Mouse (Mus musculus) thymus, adult 2 months (tissue): ENCODE results near the gene Tex48.

Experiments
- CTCF ChIP-seq: fragments of 200-500 bp; IDR thresholded peaks from 2 replicates; pipeline ENCODE4 v1.5.1; 2012; ENCODE audit warnings: mild to moderate bottlenecking, control low read depth, low read length, moderate library complexity, borderline replicate concordance; ENCODE audit not compliant: control insufficient read depth, poor library complexity, insufficient read depth; ENCODE audit errors: extremely low read depth
- POLR2A ChIP-seq: fragments of 200-500 bp; IDR thresholded peaks from 2 replicates; pipeline ENCODE4 v1.6.1; 2012; ENCODE audit warnings: mild to moderate bottlenecking, low read length, control low read depth, moderate library complexity; ENCODE audit not compliant: control insufficient read depth, poor library complexity, insufficient read depth; ENCODE audit errors: extremely low read depth

DNA sequence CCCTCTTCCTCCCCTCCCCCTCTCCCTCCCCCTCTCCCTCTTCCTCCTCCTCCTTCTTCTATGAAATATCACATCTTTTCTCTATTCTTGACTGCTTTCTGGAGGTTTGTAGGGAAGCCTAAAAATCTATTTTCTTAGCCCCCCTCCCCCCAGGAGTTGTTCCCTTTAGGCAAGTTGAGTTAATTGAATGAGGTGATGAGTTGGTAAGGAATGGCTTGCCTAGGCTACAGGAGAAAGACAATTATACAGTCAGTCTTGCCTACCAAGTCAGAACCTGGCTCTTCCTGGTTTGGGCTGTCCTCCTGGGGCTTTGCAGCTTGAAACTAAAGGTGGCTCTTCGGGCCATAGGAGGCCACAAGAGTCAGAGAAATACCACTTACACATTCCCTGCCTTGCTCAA lies 37.5 kb upstream of the Tex48 start:
- TF ChIP-seq CTCF (no peak), POLR2A (no peak)
